Mouse (Mus musculus) cerebellum, adult 2 months (tissue): ENCODE results near the gene Zkscan6.

ENCODE experiments used
- CTCF ChIP-seq: fragments of 200-500 bp; IDR thresholded peaks from 2 replicates; pipeline ENCODE4 v1.5.1; 2011; ENCODE audit warnings: low read depth, mild to moderate bottlenecking, control low read depth, low read length, moderate library complexity, borderline replicate concordance; ENCODE audit not compliant: insufficient read depth
- POLR2A ChIP-seq: fragments of 200-500 bp; IDR thresholded peaks from 2 replicates; pipeline ENCODE4 v1.6.1; 2011; ENCODE audit warnings: low read length, control low read depth, borderline replicate concordance; ENCODE audit not compliant: insufficient read depth

GRCm38 (mm10) chr11:65838999-65839398 lies 32.0 kb downstream of the Zkscan6 start:
- no peak for TF ChIP-seq POLR2A
- TF ChIP-seq CTCF = no peak
